8 mouse cellular contexts compared by ENCODE assay signal in genomic region chr4:155218104-155218732, GRCm38 (mm10). TPM values are rescaled to one million over a fixed set of nuclear protein-coding genes. Genes with fewer than 3 reads are reported as not detected.
DNase-seq lines count a peak whose midpoint lies in the region; ATAC-seq and TF ChIP-seq lines count a peak whose summit lies in the region.

No protein-coding gene starts in this region.

- TF ChIP-seq EP300 in heart, postnatal 0 days (IDR thresholded peaks at IDR 0.05; ENCODE audit: low read depth), result no peak

- peak overlapping the region; percentile 87; the same call in 1 of the 2 replicates for H3K9ac ChIP-seq in heart, embryonic 14.5 days (ENCODE audit: low read length)
- H3K9ac ChIP-seq in heart, postnatal 0 days (replicated peaks; ENCODE audit: low read depth, low read length), result peak overlapping the region; percentile 15; the same call in 1 of the 2 replicates

- WGBS in heart, embryonic 14.5 days, result 71% methylated on average over 9 of the region's 9 CpGs
- 56% methylated on average over 9 of the region's 9 CpGs for WGBS in heart, postnatal 0 days
- 85% methylated on average over 9 of the region's 9 CpGs for WGBS in midbrain, embryonic 10.5 days

- H3K4me1 ChIP-seq in heart, embryonic 14.5 days (ENCODE audit: control insufficient read depth in 2 of 2, insufficient read depth in 2 of 2, low read length in 2 of 2), result peaks cover 66 to 71% of the 10 kb centered on the region in 2 experiments
- H3K4me1 ChIP-seq in heart, postnatal 0 days (ENCODE audit: control insufficient read depth, insufficient read depth), result peaks cover 70% of the 10 kb centered on the region
- H3K4me1 ChIP-seq in midbrain, embryonic 10.5 days, result peaks cover 89% of the 10 kb centered on the region

- no peak for DNase-seq in heart, adult 8-10 months (ENCODE audit: low spot score)
- DNase-seq in ZHBTc4 (ENCODE audit: low read depth, low spot score), result peak; percentile 35
- no peak for DNase-seq in heart, postnatal 0 days (ENCODE audit: low spot score)
- no peak for DNase-seq in midbrain, embryonic 10.5 days (ENCODE audit: low spot score)
- no peak for DNase-seq in testis, postnatal 10 days (ENCODE audit: low spot score)
- DNase-seq in cerebellum, postnatal 10 days, result no peak
- DNase-seq in layer of hippocampus, adult 9-10 months (ENCODE audit: low spot score), result no peak

- H3K4me2 ChIP-seq in heart, embryonic 14.5 days (ENCODE audit: low read length), result peak overlapping the region; percentile 98
- H3K4me2 ChIP-seq in heart, postnatal 0 days (ENCODE audit: low read depth, low read length), result peak overlapping the region; percentile 91

- H3K27ac ChIP-seq in heart, embryonic 14.5 days (replicated peaks in 1 of 2; ENCODE audit: control insufficient read depth in 1 of 2, insufficient read depth in 1 of 2, low read depth in 2 of 2, low read length in 2 of 2), result 0 out of 4 replicates have a peak overlapping the region, but pooled peaks of 1 of the 2 experiments have one; percentile 11
- H3K27ac ChIP-seq in heart, postnatal 0 days (ENCODE audit: low read depth), result 0 out of 2 replicates have a peak overlapping the region, but pooled peaks have one; percentile 11
- H3K27ac ChIP-seq in midbrain, embryonic 10.5 days (replicated peaks), result peak overlapping the region; percentile 42; the same call in 1 of the 2 replicates

- ATAC-seq in heart, embryonic 14.5 days (ENCODE audit: insufficient number of reproducible peaks, insufficient read depth, low FRiP score, low read depth), result no peak
- ATAC-seq in heart, postnatal 0 days (ENCODE audit: insufficient read depth, low read depth), result no peak

- no peaks in the 10 kb centered on the region for H3K9me3 ChIP-seq in heart, embryonic 14.5 days (ENCODE audit: control insufficient read depth, low read length)
- H3K9me3 ChIP-seq in heart, postnatal 0 days (replicated peaks; ENCODE audit: control insufficient read depth, low read length), result no peaks in the 10 kb centered on the region
- H3K9me3 ChIP-seq in midbrain, embryonic 10.5 days (replicated peaks), result no peaks in the 10 kb centered on the region

- H3K27me3 ChIP-seq in heart, embryonic 14.5 days (ENCODE audit: control insufficient read depth, insufficient read depth, low read length), result no peaks in the 10 kb centered on the region
- no peaks in the 10 kb centered on the region for H3K27me3 ChIP-seq in heart, postnatal 0 days (ENCODE audit: control insufficient read depth, insufficient read depth, low read length)
- no peaks in the 10 kb centered on the region for H3K27me3 ChIP-seq in midbrain, embryonic 10.5 days (ENCODE audit: low read depth, poor library complexity, severe bottlenecking)

- no peak for TF ChIP-seq CTCF in heart, postnatal 0 days (IDR thresholded peaks at IDR 0.05; ENCODE audit: low read depth)

- peak overlapping the region in 1 of 2 experiments; percentile 78; a peak in 2 of 4 replicates for H3K4me3 ChIP-seq in heart, embryonic 14.5 days (ENCODE audit: control insufficient read depth in 1 of 2, insufficient read depth in 1 of 2, low read depth in 1 of 2, low read length in 2 of 2)
- peak overlapping the region; percentile 78 for H3K4me3 ChIP-seq in heart, postnatal 0 days (ENCODE audit: low read depth, low read length)
- H3K4me3 ChIP-seq in midbrain, embryonic 10.5 days, result peak overlapping the region; percentile 98; the same call in 1 of the 2 replicates

- H3K36me3 ChIP-seq in heart, embryonic 14.5 days (ENCODE audit: control insufficient read depth, insufficient read depth, low read length), result peaks cover 3% of the 10 kb centered on the region; the same call in 1 of the 2 replicates
- no peaks in the 10 kb centered on the region for H3K36me3 ChIP-seq in heart, postnatal 0 days (replicated peaks; ENCODE audit: control insufficient read depth, insufficient read depth, low read length)
- peaks cover 32% of the 10 kb centered on the region for H3K36me3 ChIP-seq in midbrain, embryonic 10.5 days

RNA-seq across cellular contexts. Expression of gene Ski, which starts 4.2 kb away (rescaled TPM):
- polyA plus RNA-seq in heart, embryonic 14.5 days (2014; fragmentation: Nextera tagmentation; extraction: Ambion mirVana), result 16.2 TPM in 2 replicates
- total RNA-seq in heart, adult 8-10 months (2022), result 10 to 100 TPM; 44.5 to 53.3 (median 49.0) TPM
- total RNA-seq in heart, postnatal 0 days (2014; rRNA removed; ENCODE audit: low replicate concordance), result 53.2 and 60.6 TPM in 2 replicates
- polyA plus RNA-seq in heart, postnatal 0 days (2015; fragmentation: Nextera tagmentation; extraction: Ambion mirVana), result 7.7 and 9.3 TPM in 2 replicates
- 8.9 and 10.1 TPM in 2 replicates for polyA plus RNA-seq in midbrain, embryonic 10.5 days (2016; fragmentation: Nextera tagmentation; extraction: Ambion mirVana)

RNA-seq across cellular contexts. Expression of gene Faap20, which starts 31.4 kb away (rescaled TPM):
- 68.5 and 74.8 TPM in 2 replicates for polyA plus RNA-seq in heart, embryonic 14.5 days (2014; fragmentation: Nextera tagmentation; extraction: Ambion mirVana)
- total RNA-seq in heart, adult 8-10 months (2022), result 10 to 100 TPM; 12.4 to 17.8 (median 15.9) TPM
- total RNA-seq in heart, postnatal 0 days (2014; rRNA removed; ENCODE audit: low replicate concordance), result 45.8 and 69.2 TPM in 2 replicates
- 48.1 and 51.0 TPM in 2 replicates for polyA plus RNA-seq in heart, postnatal 0 days (2015; fragmentation: Nextera tagmentation; extraction: Ambion mirVana)
- 118 and 120 TPM in 2 replicates for polyA plus RNA-seq in midbrain, embryonic 10.5 days (2016; fragmentation: Nextera tagmentation; extraction: Ambion mirVana)
